Mouse (Mus musculus): Measurements from ENCODE around the gene Acyp2. TPM values are rescaled to one million over a fixed set of nuclear protein-coding genes. Genes with fewer than 3 reads are reported as not detected.

Acyp2 gene
- 0.28 and 1.0 TPM in 2 replicates for polyA plus RNA-seq (2012)

DNA sequence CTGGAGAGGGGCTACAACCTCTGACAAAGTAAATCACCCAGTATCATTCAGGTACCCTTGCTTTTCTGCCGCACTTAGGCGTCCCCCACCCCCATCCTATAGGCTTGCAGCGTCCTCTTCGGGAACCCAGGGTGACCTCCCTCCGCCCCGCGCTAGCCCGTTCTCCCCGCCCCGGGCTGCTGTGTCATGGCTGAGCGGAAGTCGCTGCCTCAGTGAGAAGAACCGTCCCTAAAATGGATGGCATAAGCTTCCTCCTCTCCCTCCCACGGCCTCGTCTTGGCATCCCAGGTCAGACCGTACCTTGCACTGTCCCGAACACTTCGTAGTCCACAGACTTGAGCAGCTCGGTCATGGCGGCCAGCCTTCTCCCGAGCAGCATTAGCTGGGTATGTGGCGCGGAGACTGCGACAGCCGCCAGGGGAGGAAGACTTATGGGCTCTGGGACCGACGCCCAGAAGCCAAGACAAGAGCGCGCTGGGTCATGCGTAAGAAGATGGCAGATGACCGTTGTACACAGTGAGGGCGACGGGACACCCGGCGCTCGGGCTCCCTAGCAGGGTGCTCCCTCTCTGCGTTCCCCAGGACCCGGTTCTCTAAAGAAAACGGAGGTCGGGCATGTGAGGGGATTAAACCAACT, at the start of gene Acyp2:
Gene Acyp2 (minus strand): TSS at position 587 of the 637 bp plus-strand sequence.
- TF ChIP-seq GATA1 (IDR thresholded peaks at IDR 0.05; ENCODE audit: low read length): no peak

DNA sequence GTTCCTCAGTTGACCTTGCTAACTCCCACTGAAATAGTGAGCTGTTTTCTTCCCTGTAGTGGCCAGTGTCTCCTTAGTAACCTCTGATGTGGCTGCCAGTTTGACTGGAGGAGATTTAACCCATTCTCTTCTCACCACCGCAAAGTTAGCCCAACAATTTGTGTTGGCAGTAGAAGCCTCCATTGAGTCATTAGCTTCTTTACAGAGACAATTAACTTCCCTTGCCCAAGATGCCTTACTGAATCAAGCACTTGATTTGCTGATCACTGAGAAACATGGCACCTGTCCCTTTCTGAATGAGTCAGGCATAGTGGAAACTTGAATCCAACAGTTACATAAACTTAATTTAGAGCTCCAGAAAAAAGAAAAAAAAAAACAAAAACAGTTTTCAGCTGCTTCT, 40.0 kb upstream of the Acyp2 start:
- no peak for TF ChIP-seq GATA1 (IDR thresholded peaks at IDR 0.05; ENCODE audit: low read length)

DNA sequence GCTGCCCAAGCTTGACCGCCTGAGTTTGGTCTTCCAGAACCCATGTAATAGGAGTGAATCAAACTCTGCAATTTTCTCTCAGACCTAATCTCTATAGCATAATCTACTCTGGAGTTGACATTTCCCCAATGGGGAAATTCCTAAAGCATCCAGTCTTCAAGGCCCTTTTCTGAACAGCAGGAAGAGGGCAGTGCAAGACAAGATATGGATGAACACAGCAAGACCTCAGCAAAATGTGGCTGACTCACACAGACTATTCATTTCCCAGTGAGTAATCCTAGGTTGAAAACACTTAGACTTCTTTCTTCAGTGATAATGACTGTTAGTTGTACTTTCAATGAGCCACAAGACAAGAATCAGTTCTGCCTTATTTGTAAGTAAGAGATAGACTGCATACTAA, 26.7 kb upstream of the Acyp2 start:
- TF ChIP-seq GATA1 (IDR thresholded peaks at IDR 0.05; ENCODE audit: low read length): no peak

DNA sequence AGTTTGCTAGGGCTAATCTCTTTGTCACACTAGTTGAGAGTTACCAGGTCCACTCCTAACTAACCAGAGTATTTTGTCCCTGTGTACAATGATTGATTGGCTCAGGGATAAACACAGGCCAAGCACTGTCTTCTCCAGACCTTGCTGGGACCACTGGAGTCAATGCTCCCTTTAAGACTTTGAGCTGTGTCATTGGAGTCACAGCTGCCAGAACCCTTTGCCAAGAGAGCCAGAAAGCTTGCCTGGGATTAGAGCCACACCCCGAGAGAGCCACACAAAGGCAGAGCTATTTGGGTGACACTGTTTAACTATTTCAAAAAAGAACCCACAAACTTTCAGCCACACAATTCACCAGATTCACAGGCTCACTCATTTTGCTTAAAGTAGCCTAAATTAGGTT, 23.3 kb upstream of the Acyp2 start:
- TF ChIP-seq GATA1 (IDR thresholded peaks at IDR 0.05; ENCODE audit: low read length): no peak

DNA sequence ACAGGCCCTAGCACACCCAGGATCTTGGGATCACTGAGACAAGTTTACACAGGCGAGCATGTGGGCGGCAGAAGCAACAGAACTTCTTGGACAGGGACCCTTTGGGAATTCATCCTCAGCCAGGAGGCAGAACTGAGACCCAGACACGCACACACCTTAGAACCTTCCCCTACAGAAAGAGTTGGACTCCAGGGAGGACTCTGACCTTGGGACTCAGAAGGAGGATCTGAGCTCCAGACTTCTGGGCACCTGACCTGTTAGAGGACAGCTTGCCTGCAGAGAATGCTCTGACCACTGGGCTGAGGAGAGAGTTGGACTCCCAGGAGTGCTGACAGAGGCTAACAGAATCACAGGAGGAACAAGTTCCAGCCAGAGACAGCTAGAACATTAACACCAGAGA, 13.6 kb upstream of the Acyp2 start:
- no peak for TF ChIP-seq GATA1 (IDR thresholded peaks at IDR 0.05; ENCODE audit: low read length)

DNA sequence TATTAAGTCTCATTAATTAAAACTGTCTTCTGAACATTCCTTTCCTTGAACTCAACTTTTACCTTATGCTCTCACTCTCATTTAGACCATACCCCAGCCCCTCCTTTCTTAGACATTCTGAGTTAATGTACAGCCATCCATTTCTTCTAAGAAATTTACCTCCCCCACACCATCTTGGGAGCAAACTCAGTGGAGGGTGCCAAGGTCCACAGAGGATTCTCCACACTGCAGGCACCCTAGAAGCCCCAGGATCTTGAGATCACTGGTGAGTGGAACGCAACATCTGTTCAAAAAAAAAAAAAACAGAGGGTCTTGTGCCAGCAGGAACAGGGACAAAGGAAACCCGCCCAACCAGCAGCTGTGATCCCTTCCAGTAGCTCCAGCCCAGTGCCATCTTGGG, 13.2 kb upstream of the Acyp2 start:
- no peak for TF ChIP-seq GATA1 (IDR thresholded peaks at IDR 0.05; ENCODE audit: low read length)

DNA sequence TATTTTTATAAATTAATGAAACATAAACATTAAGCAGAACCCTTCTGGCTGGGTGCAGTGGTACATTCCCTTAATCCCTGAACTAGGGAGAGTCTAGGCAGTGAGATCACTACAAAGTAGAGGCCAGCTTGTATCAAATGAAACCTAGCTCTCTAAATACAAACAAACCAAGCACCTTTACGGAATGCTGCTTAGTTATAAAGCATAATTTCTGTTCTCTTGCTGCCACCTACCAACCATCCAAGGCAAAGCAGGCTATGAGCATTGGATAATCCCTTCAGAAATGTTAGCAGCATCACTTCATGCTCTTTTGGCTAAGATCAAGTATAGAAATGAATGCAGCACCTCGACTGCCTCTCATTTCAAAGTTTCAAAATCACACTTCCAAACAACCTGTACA, 7.7 kb upstream of the Acyp2 start:
- TF ChIP-seq GATA1 (IDR thresholded peaks at IDR 0.05; ENCODE audit: low read length): no peak

DNA sequence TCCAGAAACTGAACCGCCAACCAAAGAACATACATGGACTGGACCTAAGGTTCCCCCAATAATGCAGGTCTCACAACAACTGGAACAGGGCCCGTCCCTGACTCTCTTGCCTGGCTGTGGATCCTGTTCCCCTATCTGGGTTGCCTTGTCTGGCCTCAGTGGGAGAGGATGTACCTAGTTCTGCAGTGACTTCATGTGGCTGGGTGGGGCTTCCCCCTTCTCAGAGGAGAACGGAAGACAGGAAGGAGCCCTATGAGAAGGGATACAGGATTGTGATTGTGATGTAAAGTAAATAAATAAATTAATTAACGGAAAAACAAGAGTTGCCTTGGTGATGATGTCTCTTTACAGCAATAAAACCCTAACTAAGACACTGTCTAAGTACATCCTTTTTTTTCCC, 6.7 kb upstream of the Acyp2 start:
- no peak for TF ChIP-seq GATA1 (IDR thresholded peaks at IDR 0.05; ENCODE audit: low read length)

DNA sequence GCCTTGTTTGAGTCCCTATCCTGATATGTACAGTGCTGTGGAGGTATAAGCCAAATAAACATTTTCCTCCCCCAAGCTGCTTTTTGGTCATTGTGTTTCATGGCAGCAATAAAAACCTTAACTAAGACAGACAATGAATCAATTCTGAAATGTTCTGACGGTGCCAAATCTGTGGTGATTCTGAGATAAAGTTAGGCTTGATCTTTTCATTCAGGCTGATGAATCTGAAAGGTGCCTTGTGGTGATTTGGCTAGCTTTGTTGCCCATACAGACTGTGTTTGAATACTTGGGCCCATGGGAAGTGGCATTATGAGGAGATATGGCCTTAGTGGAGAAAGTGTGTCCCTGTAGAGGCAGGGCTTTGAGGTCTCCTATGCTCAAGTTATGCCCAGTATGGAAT, 1.0 kb upstream of the Acyp2 start:
- no peak for TF ChIP-seq GATA1 (IDR thresholded peaks at IDR 0.05; ENCODE audit: low read length)

DNA sequence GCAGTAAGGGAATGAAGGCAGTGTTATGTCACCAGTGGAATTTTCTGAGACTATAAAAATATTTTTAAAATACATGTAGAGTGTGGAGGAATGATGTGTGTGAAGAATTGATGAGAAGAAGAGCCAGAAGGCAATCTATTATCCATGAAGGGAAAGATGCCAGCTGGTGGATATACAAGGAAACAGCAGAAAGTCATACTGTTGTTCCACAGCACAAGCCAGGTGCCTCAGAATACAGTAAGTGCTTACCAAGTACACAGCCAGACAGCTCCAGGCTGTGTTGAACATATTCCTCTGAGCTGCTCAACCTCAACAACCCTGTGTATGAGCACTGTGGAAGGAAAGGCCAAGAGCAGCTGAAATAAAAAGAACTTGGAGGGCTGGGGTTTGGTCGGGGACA, 13.7 kb downstream of the Acyp2 start:
- no peak for TF ChIP-seq GATA1 (IDR thresholded peaks at IDR 0.05; ENCODE audit: low read length)

DNA sequence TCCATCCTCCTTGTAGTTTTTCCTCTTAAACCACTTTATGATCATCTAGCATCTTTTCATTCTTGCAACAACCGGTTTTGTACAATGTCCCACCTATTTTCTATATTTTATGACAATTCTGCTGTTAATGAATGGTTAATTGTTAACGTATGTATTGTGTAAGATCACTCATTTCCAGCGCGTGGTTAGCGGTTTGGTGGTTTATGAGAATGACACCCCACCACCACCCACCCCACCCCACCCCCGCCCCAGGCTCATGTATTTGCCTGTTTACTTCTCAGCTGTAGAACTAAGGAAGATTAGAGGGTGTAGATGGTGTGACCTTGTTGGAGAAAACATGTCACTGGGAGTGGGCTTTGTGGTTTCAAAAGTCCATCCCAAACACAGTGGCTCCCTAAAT, 18.9 kb downstream of the Acyp2 start:
- no peak for TF ChIP-seq GATA1 (IDR thresholded peaks at IDR 0.05; ENCODE audit: low read length)

DNA sequence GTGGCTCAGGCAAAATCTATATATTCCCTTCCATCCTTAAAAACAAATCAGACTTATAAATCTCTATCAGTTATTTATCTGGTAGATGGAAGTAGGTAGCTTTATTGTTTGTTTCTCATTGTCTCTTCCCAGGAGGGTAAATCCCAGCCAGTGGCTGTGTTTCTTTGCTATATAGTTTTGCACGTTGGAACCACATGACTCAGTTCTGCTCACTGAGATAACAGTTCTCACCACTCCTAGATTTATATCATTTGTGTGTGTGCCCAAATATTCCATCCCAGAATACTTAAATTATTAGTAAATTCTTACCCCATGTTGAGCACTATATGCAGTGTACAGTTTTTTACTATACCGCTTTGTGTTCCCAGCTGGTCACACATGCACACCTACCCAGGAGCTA, 26.2 kb downstream of the Acyp2 start:
- TF ChIP-seq GATA1 (IDR thresholded peaks at IDR 0.05; ENCODE audit: low read length): no peak

DNA sequence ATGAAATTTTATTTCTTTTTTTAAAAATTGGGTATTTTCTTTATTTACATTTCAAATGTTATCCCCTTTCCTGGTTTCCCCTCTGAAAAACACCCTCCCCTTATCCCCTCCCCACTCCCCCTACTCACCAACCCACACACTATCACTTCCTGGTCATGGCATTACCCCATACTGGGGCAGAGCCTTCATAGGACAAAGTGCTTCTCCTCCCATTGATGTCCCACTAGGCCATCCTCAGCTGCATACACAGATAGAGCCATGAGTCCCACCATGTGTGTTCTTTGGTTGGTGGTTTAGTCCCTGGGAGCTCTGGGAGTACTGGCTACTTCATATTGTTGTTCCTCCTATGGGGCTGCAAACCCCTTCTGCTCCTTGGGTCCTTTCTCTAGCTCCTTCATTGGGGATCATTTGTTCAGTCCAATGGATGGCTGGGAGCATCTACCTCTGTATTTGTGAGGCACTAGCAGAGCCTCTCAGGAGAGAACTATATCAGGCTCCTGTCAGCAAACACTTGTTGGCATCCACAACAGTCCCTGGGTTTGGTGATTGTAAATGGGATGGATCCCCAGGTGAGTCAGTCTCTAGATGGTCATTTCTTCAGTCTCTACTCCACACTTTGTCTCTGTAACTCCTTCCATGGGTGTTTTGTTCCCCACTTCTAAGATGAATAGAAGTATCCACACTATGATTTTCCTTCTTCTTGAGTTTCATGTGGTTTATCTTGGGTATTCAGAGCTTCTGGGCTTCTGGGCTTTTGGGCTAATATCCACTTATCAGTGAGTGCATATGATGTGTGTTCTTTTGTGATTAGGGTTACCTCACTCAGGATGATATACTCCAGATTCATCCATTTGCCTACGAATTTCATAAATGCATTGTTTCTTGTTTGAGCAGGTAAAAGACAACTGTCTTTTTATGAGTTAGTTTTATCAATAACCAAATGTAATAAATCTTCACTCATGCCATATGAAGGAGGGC, 27.7 kb downstream of the Acyp2 start:
- peak; percentile 39 for TF ChIP-seq GATA1 (IDR thresholded peaks at IDR 0.05; ENCODE audit: low read length)

DNA sequence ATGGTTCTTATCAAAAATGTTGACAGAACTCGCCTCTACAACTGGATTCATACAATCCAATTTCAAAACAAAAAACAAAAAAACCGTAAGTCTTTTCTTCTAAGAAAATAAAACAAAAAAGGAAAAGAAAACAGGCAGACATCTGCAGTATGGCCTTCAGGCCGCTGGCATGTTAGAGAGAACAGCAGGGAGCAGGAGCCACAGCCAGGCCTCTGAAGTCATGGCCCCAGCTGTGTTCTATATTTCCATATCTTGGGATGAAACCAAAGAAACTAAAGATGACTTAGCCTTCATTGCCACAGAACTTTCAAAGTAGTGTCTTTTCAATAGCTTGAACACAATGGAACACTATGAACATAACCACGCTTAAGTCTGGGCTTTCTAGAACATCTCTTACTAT, 31.2 kb downstream of the Acyp2 start:
- no peak for TF ChIP-seq GATA1 (IDR thresholded peaks at IDR 0.05; ENCODE audit: low read length)

DNA sequence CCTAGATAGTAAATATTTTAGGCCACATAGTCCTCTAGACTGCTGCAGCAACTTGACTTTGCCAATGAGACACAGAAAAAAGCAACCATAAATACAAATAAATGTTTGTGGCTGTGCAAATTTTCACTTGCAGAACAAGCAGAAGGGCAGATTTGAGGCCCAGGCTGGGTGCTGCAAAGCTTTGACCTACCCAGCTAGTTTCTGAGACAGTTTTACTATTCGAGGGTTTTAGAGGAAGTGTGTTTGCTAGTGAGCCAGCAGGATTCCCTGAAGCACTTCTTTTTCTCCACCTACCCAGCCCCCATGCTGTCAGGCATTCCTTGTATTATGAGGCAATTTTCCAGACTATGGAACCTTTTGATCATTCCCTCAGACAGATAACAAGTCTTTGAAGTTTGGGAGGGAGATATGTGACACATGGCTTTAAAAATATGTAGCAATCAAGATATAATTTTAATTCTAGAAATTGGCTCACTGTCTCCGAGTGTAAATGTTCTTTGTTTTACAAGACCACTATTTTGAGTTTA, 31.8 kb downstream of the Acyp2 start:
- TF ChIP-seq GATA1 (IDR thresholded peaks at IDR 0.05; ENCODE audit: low read length): no peak

DNA sequence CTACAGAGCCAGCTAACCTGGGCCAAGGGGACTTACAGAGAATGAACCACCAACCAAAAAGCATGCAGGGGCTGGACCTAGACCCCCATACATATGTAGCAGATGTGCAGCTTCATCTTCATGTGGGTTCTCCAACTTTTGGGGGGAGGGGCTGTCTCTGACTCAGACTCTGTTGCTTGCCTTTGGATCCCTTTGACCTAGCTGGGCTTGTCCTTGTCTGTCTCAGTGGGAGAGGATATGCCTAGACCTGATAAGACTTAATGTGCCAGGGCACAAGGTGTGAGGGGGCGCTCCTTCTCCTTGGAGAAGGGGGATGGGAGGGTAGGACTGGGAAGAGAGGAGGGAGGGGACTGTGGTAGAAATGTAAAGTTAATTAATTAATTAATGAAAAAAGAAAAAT, 33.4 kb downstream of the Acyp2 start:
- no peak for TF ChIP-seq GATA1 (IDR thresholded peaks at IDR 0.05; ENCODE audit: low read length)
